Mouse (Mus musculus): Measurements from ENCODE around the gene Fbf1. TPM values are rescaled to one million over a fixed set of nuclear protein-coding genes. Genes with fewer than 3 reads are reported as not detected.

Fbf1 gene
- polyA plus RNA-seq (2017; shearing (Covaris generic)): 9.7 TPM

DNA sequence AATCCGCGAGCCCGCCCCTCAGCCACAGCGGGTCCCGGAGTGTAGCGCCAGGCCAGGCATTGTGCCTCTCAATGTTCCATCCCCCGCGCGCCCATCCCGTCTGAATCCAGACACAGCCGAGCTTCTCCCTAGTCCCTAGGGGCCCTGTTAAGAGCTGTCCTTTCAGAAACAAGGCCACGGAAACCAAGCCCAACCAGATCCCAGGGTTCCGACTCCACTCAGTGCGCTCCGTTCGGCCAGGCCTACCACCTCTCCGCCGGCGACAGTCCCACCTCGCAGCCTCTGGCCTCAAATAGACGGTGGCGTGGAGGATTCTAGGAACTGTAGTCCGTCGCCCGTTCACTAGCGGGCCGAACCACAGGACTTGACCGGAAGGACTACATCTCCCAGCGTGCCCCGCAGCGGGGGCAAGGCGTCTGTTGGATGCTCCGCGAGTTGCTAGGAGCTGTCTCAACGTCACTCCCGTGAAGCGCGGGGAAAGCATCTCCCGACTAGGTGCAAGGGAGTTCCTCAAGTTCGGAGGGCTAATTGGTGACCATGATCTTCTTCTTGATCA is at the start of gene Fbf1:
Fbf1 (minus strand) TSS at position 283 of the 556 bp plus-strand sequence.

DNA sequence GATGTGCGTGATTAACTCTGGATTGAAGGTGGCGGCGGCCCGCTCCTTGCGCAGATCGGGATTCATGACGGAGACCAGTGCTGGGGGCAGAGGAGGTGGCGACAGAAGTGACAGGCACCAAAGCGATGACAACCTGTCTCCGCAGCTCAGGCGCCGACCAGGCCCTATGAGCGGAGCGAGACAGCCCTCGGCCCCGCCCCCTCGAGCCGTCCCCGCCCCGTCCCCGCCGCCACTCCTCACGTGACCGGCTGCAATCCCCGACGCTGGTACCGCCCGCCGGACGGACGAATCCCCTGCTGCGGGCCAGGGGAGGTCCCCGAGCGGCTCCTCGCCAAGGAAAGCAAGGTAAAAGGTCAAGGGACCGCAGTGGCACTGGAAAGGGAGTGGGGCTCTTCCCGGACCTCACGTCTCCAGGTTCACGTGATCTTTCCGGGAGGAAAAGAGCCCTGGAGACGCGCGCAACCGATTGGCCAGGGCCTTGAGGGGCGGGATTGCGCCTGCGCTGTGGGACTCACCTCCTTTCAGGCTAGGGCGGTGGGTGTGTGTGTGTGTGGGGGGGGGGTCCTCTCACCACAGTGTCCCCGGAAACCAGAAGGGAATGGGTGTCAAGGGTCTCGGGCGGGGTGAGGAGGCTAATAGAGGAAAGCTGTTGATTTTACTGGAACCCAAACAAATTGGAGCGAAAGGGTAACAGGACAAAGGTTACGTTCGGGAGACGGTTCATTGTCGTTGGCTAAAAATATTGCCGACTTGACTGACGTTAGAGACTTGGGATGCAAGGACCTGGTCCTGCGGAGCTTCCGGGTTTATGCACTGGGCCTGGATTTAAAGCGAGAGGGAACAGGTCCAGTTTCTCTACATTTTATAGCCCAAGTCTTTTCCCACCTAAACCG is 30.9 kb upstream of the Fbf1 start, which contains the start of the genes Ten1 and Acox1:
Ten1 (plus strand) TSS at position 217 of the 893 bp plus-strand sequence.
Acox1 (minus strand) TSS at position 407 of the 893 bp plus-strand sequence.

GRCm38 (mm10) chr11:116138468-116139138 is 29.4 kb downstream of the Fbf1 start, which contains the start of gene Mrpl38:
Mrpl38 (minus strand) TSS chr11:116138868.

DNA sequence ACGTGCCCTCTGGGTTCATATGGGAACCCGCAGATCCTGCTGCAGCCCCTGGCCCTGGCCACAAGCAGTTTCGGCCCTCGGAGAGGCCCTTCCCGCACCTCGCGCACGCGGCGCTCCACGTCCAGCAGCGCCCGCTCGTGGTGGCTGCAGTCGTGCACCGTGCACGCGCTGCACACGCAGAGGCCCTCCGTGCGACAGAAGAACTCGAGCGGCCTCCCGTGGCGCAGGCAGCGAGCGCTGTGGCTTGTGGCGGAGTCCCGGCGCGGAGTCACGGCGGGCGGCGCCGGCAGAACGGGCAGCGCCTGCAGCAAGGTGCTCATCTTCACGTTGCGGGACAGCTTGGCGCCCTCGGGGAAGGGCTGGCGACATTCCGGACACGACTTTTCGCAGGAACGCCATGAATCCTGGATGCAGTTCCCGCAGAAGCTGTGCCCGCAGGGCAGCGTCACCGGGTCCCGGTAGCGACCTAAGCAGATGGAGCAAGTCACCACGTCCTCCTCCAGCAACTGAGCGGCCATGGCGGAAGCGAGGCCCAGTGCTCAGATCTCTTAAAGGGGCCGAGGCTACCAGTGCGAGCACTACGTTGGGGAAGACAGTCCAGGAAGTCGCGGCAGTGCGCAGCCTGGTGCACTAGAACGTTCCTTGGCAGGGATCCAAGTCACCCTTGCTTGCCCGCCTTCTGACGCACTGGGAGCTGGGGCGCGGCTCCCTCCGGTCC is 37.3 kb downstream of the Fbf1 start, which contains the start of gene Trim65:
Trim65 (minus strand) TSS at position 641 of the 718 bp plus-strand sequence.

GRCm38 (mm10) chr11:116127156-116127980 is 40.6 kb downstream of the Fbf1 start, which contains the start of gene Trim47:
Trim47 (minus strand) TSS chr11:116127210.

Other genes starting within 250 kb of the Fbf1 start
- gene Sap30bp, start 234.9 kb downstream of the Fbf1 start, polyA plus RNA-seq (2017; shearing (Covaris generic)): 38.0 TPM
- gene Recql5, start 234.7 kb downstream of the Fbf1 start, polyA plus RNA-seq (2017; shearing (Covaris generic)): 10.1 TPM
- not detected for gene Itgb4, start 193.5 kb downstream of the Fbf1 start, polyA plus RNA-seq (2017; shearing (Covaris generic))
- 18.7 TPM for gene Galk1, start 155.4 kb downstream of the Fbf1 start, polyA plus RNA-seq (2017; shearing (Covaris generic))
- gene H3f3b, start 140.2 kb downstream of the Fbf1 start, polyA plus RNA-seq (2017; shearing (Covaris generic)): 1,639 TPM
- gene Unk, start 137.8 kb downstream of the Fbf1 start, polyA plus RNA-seq (2017; shearing (Covaris generic)): 48.4 TPM
- gene Unc13d, start 90.2 kb downstream of the Fbf1 start, polyA plus RNA-seq (2017; shearing (Covaris generic)): 92.3 TPM
- gene Wbp2, start 81.2 kb downstream of the Fbf1 start, polyA plus RNA-seq (2017; shearing (Covaris generic)): 267 TPM
- gene Trim47, start 41.0 kb downstream of the Fbf1 start, polyA plus RNA-seq (2017; shearing (Covaris generic)): 1.6 TPM
- 16.2 TPM for gene Trim65, start 37.0 kb downstream of the Fbf1 start, polyA plus RNA-seq (2017; shearing (Covaris generic))
- gene Mrpl38, start 29.3 kb downstream of the Fbf1 start, polyA plus RNA-seq (2017; shearing (Covaris generic)): 73.0 TPM
- gene Ten1, start 30.7 kb upstream of the Fbf1 start, polyA plus RNA-seq (2017; shearing (Covaris generic)): 43.9 TPM
- gene Acox1, start 30.9 kb upstream of the Fbf1 start, polyA plus RNA-seq (2017; shearing (Covaris generic)): 21.8 TPM
- gene Evpl, start 69.9 kb upstream of the Fbf1 start, polyA plus RNA-seq (2017; shearing (Covaris generic)): 0.12 TPM
- 76.0 TPM for gene Srp68, start 106.1 kb upstream of the Fbf1 start, polyA plus RNA-seq (2017; shearing (Covaris generic))
- not detected for gene Galr2, start 112.8 kb upstream of the Fbf1 start, polyA plus RNA-seq (2017; shearing (Covaris generic))
- gene Exoc7, start 139.1 kb upstream of the Fbf1 start, polyA plus RNA-seq (2017; shearing (Covaris generic)): 44.3 TPM
- gene Foxj1, start 167.2 kb upstream of the Fbf1 start, polyA plus RNA-seq (2017; shearing (Covaris generic)): not detected
- 13.5 TPM for gene Rnf157, start 244.9 kb upstream of the Fbf1 start, polyA plus RNA-seq (2017; shearing (Covaris generic))